Mouse (Mus musculus) limb, embryonic 14.5 days (tissue): ENCODE results near the gene Prkag2. TPM values are rescaled to one million over a fixed set of nuclear protein-coding genes. Genes with fewer than 3 reads are reported as not detected.
A peak's percentile ranks its signal among the peaks of the same experiment; 100 is the strongest.

Experiments
- ATAC-seq: fragments of 200-750 bp; cut with Nextera tagmentation; 2 replicates; pipeline ENCODE4 v1.8.0; 2017; ENCODE audit warnings: low read depth, moderate number of reproducible peaks, moderate TSS enrichment; ENCODE audit not compliant: low FRiP score
- DNase-seq: peaks from one replicate; pipeline ENCODE4 v3.0.0-alpha.2; 2015; ENCODE audit warnings: low spot score
- H3K27ac ChIP-seq: fragments of 300-500 bp; sonication (generic); replicated peaks from 2 replicates; pipeline ENCODE4 v1.5.1; 2014; ENCODE audit warnings: low read depth, mild to moderate bottlenecking, low read length, moderate library complexity, mixed read lengths
- H3K27me3 ChIP-seq: fragments of 300-500 bp; sonication (generic); 2 replicates; pipeline ENCODE4 v1.6.1; 2014; ENCODE audit warnings: low read length, mixed read lengths; ENCODE audit not compliant: control insufficient read depth, insufficient read depth
- H3K36me3 ChIP-seq: fragments of 300-500 bp; sonication (generic); 2 replicates; pipeline ENCODE4 v1.6.1; 2014; ENCODE audit warnings: mild to moderate bottlenecking, low read length, moderate library complexity, mixed read lengths; ENCODE audit not compliant: control insufficient read depth, insufficient read depth
- H3K4me1 ChIP-seq: fragments of 300-500 bp; sonication (generic); 2 replicates; pipeline ENCODE4 v1.6.1; 2014; ENCODE audit warnings: antibody characterized with exemption, low read length, mixed read lengths; ENCODE audit not compliant: control insufficient read depth, insufficient read depth
- H3K4me2 ChIP-seq: fragments of 300-500 bp; sonication (generic); replicated peaks from 2 replicates; pipeline ENCODE4 v1.6.1; 2014; ENCODE audit warnings: low read depth, mild to moderate bottlenecking, low read length, moderate library complexity; ENCODE audit not compliant: severe bottlenecking
- H3K4me3 ChIP-seq: fragments of 300-500 bp; sonication (generic); replicated peaks from 2 replicates; pipeline ENCODE4 v1.5.1; 2014; ENCODE audit warnings: low read length
- H3K9ac ChIP-seq: fragments of 300-500 bp; sonication (generic); 2 replicates; pipeline ENCODE4 v1.6.1; 2014; ENCODE audit warnings: mild to moderate bottlenecking, low read depth, low read length, moderate library complexity; ENCODE audit not compliant: severe bottlenecking
- H3K9me3 ChIP-seq: fragments of 300-500 bp; sonication (generic); 2 replicates; pipeline ENCODE4 v1.6.1; 2016; ENCODE audit warnings: low read length; ENCODE audit not compliant: control insufficient read depth
- POLR2A ChIP-seq: fragments of 200-500 bp; IDR thresholded peaks from 2 replicates; pipeline ENCODE4 v1.8.0; 2012; ENCODE audit warnings: inconsistent platforms, mild to moderate bottlenecking, moderate library complexity, borderline replicate concordance; ENCODE audit not compliant: insufficient read depth, insufficient read length; ENCODE audit errors: extremely low read depth
- WGBS: fragments of 180-500 bp; shearing (Covaris S2); extraction: QIAGEN DNeasy Blood & Tissue Kit; methylation state at CpG from one replicate; pipeline ENCODE4 v1.1.7; 2014; 5-methylcytosine and 5-hydroxymethylcytosine counted together
- polyA plus RNA-seq, 2 experiments: library from polyadenylated mRNA; depleted of rRNA in 1 of 2; stranded (reverse) in 1 of 2; unstranded in 1 of 2; fragments of >200 nt; fragmentation: Nextera tagmentation in 1 of 2; extraction: Ambion mirVana in 1 of 2; gene quantifications; 2 replicates each; pipeline versions ENCODE4 v1.2.1 to v1.2.3; 2012 to 2014

Prkag2 gene
- polyA plus RNA-seq, 2 experiments, result 21.3 to 32.6 TPM

DNA sequence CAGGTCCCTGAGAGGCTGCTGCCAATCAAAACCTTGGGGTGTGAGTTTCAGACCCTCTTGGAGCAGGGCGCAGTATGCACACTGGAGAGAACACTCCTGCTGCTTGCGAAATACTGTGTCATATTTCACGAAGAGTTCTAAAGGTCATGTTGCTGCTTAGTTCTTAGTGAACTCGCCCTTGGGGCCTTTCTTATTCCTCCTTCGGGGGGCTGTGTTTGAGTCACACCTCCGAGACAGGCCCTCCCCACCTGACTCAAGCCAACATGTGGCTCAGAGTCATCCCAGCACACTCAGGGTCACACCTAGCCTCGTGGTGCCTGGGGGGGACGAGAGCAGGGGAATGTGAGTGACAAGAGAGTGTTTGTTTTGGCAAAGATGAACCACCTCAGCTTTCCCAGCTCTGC lies 99.0 kb downstream of the Prkag2 start:
- Histone ChIP-seq H3K9me3 (no peaks in the 10 kb centered on the region), H3K4me2 (no peak overlapping the region), H3K27me3 (no peaks in the 10 kb centered on the region), H3K4me3 (no peak overlapping the region), H3K4me1 (peaks cover 2% of the 10 kb centered on the region; the same call in 1 of the 2 replicates), H3K36me3 (no peaks in the 10 kb centered on the region), H3K27ac (no peak overlapping the region), H3K9ac (no peak overlapping the region)
- ATAC-seq (no peak), DNase-seq (no peak)
- TF ChIP-seq POLR2A, result no peak
- WGBS, result 44% methylated on average over 8 of the region's 8 CpGs

DNA sequence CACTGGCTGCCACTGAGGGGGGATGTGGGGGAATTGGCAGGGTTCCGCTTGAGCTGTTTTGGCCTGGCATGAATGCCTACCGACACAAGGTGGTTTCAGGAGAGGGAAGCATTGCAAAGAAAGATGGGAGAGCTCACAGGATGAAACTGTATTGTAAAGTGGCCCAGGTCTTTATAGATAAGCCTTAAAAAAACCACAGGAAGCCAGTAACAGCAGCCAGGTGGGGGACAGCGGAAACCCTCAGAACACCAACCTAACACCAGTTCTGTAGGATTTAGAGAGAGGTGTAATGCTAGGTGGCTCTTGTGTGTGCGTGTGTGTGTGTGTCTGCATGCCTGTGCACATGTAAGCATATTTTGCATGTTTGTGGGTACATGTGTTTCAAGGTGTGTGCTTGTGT lies 101.1 kb downstream of the Prkag2 start:
- no peaks in the 10 kb centered on the region for H3K36me3 ChIP-seq
- no peak overlapping the region for H3K4me3 ChIP-seq

DNA sequence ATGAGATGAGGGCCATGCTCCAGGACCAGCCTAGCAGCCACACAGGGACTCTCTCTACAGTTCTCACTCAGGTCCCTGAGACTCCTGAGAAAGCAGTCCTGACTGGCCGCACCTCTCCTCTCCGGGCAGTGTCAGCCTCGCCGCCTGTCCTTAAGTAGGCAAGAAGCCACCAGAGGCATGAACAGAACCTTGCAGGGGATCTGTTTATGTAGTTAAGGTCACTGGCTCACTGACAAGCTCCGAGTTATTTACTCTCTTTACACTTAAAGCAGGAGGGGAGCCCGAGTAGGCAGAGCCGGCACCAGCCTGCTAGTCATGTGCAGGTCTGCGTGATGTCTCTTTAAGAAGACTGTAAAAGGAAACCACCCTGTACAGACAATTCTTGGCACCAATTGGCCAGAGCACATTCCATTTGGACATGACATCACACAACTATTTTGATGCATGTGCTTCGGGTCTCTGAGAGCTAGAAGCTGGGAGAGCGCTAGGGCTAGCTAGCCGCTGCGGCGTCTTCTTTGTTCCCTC lies 104.8 kb downstream of the Prkag2 start:
- no peak overlapping the region for H3K27ac ChIP-seq
- H3K4me2 ChIP-seq, result peak overlapping the region; percentile 37

More for the DNA sequence above, 101.1 kb downstream of the Prkag2 start:
- ATAC-seq (no peak), DNase-seq (no peak)
- Histone ChIP-seq H3K9me3 (no peaks in the 10 kb centered on the region), H3K27me3 (no peaks in the 10 kb centered on the region), H3K9ac (no peak overlapping the region), H3K27ac (no peak overlapping the region), H3K4me2 (no peak overlapping the region), H3K4me1 (peaks cover 10% of the 10 kb centered on the region)
- no peak for TF ChIP-seq POLR2A
- 85% methylated on average over 4 of the region's 4 CpGs for WGBS

DNA sequence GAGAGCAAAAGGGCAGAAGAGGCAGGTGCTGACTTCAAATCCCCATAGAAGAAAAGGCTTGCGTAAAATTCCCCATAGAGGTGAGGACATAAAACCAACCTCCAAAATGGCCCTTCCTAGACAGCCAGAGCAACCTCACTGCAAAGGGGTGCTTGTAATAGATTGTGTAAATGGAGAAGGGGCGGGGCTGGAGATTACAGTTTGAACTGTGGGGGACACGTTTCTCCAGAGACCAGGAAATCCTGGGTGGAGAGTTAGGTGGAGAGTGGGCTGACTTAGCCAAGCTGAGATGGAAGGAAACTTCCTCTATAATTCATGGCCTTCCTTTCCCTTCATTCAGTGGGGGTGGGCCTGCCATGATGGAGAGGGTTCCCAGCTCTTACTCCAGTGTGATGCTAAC lies 107.3 kb downstream of the Prkag2 start:
- H3K27ac ChIP-seq, result no peak overlapping the region
- DNase-seq, result no peak
- H3K4me3 ChIP-seq, result no peak overlapping the region
- H3K9me3 ChIP-seq, result no peaks in the 10 kb centered on the region
- H3K36me3 ChIP-seq, result no peaks in the 10 kb centered on the region
- TF ChIP-seq POLR2A, result no peak
- ATAC-seq, result no peak
- no peak overlapping the region for H3K9ac ChIP-seq
- WGBS, result 64% methylated on average over 3 of the region's 3 CpGs
- peaks cover 7% of the 10 kb centered on the region; the same call in 1 of the 2 replicates for H3K4me1 ChIP-seq
- no peak overlapping the region for H3K4me2 ChIP-seq
- no peaks in the 10 kb centered on the region for H3K27me3 ChIP-seq

More for the DNA sequence above, 104.8 kb downstream of the Prkag2 start:
- 16% methylated on average over 13 of the region's 13 CpGs for WGBS
- H3K27me3 ChIP-seq, result no peaks in the 10 kb centered on the region
- H3K4me3 ChIP-seq, result peak overlapping the region; percentile 12
- DNase-seq (peak; percentile 84), ATAC-seq (peak; percentile 88)
- no peaks in the 10 kb centered on the region for H3K36me3 ChIP-seq
- no peak for TF ChIP-seq POLR2A
- no peaks in the 10 kb centered on the region for H3K9me3 ChIP-seq
- peaks cover 7% of the 10 kb centered on the region; the same call in 1 of the 2 replicates for H3K4me1 ChIP-seq
- H3K9ac ChIP-seq, result no peak overlapping the region

DNA sequence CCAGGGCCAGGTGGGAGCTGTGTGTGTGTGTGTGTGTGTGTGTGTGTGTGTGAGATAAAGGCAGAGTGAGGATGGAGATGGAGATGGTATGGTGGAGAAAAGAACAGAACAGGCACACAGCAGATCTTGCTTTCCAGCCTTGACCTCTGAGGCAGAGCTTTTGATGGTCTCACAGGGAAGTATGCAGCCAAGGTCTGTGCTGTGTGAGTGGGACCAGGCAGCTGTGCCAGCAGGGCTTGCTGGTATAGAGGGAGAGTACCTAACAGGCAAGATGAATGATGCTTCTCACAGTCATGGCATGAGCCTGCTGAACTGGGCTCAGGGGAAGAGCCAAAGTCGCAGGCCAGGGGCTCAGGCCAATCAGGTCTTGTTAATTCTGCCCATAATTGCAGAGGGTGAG lies 108.9 kb downstream of the Prkag2 start:
- WGBS, result 54% methylated on average over 1 of the region's 1 CpGs
- H3K4me3 ChIP-seq, result no peak overlapping the region
- no peak for TF ChIP-seq POLR2A
- no peaks in the 10 kb centered on the region for H3K27me3 ChIP-seq
- no peaks in the 10 kb centered on the region for H3K9me3 ChIP-seq
- ATAC-seq (no peak), DNase-seq (no peak)
- no peak overlapping the region for H3K27ac ChIP-seq
- H3K9ac ChIP-seq, result no peak overlapping the region
- H3K4me2 ChIP-seq, result no peak overlapping the region
- H3K4me1 ChIP-seq, result peaks cover 7% of the 10 kb centered on the region; the same call in 1 of the 2 replicates
- no peaks in the 10 kb centered on the region for H3K36me3 ChIP-seq

DNA sequence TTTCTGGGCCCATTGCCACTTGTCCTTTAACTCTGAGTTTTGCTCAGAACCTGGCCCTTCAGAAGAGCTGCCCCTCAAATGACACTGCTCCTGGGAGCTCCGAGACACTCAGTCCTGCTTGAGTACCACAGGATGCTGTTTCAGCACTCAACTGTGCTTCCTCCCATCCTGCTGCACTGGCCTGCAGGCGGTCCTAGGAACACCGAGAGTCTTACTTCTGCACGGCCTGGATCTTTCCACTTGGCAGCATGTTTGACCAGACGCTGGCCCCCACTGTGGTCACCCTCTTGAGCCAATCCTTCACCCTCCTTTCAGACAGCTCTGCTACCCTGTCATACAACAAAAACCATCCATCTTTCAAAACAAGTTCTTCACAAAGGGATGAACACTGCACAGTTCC lies 110.0 kb downstream of the Prkag2 start:
- ATAC-seq (no peak), DNase-seq (no peak)
- WGBS, result 79% methylated on average over 5 of the region's 5 CpGs
- Histone ChIP-seq H3K36me3 (no peaks in the 10 kb centered on the region), H3K4me1 (peaks cover 13% of the 10 kb centered on the region), H3K27me3 (no peaks in the 10 kb centered on the region), H3K9me3 (no peaks in the 10 kb centered on the region), H3K4me2 (no peak overlapping the region), H3K4me3 (no peak overlapping the region), H3K9ac (no peak overlapping the region), H3K27ac (no peak overlapping the region)
- TF ChIP-seq POLR2A, result no peak
